Mouse (Mus musculus) myocyte (in vitro differentiated cells): ENCODE measurements around the gene Nccrp1.

Experiments
- E2F4 ChIP-seq: IDR thresholded peaks from one replicate; pipeline ENCODE4 v1.6.1; 2011; ENCODE audit warnings: mild to moderate bottlenecking, control low read depth, moderate library complexity; ENCODE audit not compliant: insufficient read depth
- MAX ChIP-seq: IDR thresholded peaks from one replicate; pipeline ENCODE4 v1.6.1; 2011; ENCODE audit warnings: low read depth, mild to moderate bottlenecking, control low read depth
- MYOD1 ChIP-seq, 3 experiments: IDR thresholded peaks; one replicate each; pipeline ENCODE4 v1.6.1; 2011; ENCODE audit warnings: control low read depth in 2 of 3, low read depth in 2 of 3, mild to moderate bottlenecking in 2 of 3, moderate library complexity in 1 of 3; ENCODE audit not compliant: insufficient read length in 2 of 3, control insufficient read depth in 1 of 3
- MYOG ChIP-seq, 3 experiments: IDR thresholded peaks; one replicate each; pipeline ENCODE4 v1.6.1; 2011; ENCODE audit warnings: control low read depth in 2 of 3, low read depth in 2 of 3, mild to moderate bottlenecking in 2 of 3; ENCODE audit not compliant: insufficient read length in 2 of 3, control insufficient read depth in 1 of 3, insufficient read depth in 1 of 3
- POLR2A ChIP-seq: IDR thresholded peaks from one replicate; pipeline ENCODE4 v1.6.1; 2011; ENCODE audit warnings: low read depth, mild to moderate bottlenecking, control low read depth, moderate library complexity; ENCODE audit not compliant: insufficient read length
- TCF12 ChIP-seq: IDR thresholded peaks from one replicate; pipeline ENCODE4 v1.6.1; 2011; ENCODE audit warnings: mild to moderate bottlenecking, control low read depth; ENCODE audit not compliant: poor library complexity, insufficient read depth, severe bottlenecking
- USF1 ChIP-seq: IDR thresholded peaks from one replicate; pipeline ENCODE4 v1.6.1; 2011; ENCODE audit warnings: low read depth, mild to moderate bottlenecking, control low read depth, moderate library complexity

DNA sequence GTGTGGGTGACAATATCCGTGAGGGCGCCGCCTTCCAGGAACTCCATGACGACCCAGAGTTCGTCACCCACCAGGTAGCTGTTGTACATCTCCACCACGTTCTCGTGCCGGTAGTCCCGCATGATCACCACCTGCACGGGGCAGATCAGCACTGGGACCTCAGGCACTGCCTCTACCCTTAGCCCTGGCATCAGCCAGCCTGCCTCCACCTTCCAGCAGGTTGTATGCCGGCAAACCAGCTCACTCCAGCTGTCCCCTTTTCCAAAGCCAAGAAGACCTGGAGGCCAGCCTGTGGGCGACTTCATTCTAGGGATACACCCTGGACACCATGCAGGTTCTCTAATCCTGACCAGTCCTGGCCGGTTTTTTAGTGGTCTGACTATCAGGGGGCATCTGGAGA is 15.9 kb upstream of the Nccrp1 start:
- TF ChIP-seq TCF12 (no peak), POLR2A (no peak), MAX (no peak), MYOD1 (IDR thresholded peaks at IDR 0.05; ENCODE audit: control insufficient read depth in 1 of 3, insufficient read length in 2 of 3, low read depth in 2 of 3) (no peak), MYOG (IDR thresholded peaks at IDR 0.05; ENCODE audit: control insufficient read depth in 1 of 3, insufficient read depth in 1 of 3, insufficient read length in 2 of 3, low read depth in 2 of 3) (no peak), E2F4 (no peak), USF1 (no peak)
